Mouse (Mus musculus) MEL (cell line): ENCODE data around the gene Sh3rf1. TPM values are rescaled to one million over a fixed set of nuclear protein-coding genes. Genes with fewer than 3 reads are reported as not detected.

Source experiments
- DNase-seq: peaks from one replicate; pipeline ENCODE4 v3.0.0; 2011; ENCODE audit warnings: low read depth, low spot score
- H3K27ac ChIP-seq: 2 replicates; pipeline ENCODE4 v1.5.1; 2012; ENCODE audit warnings: low read depth, mild to moderate bottlenecking, control low read depth, low read length, moderate library complexity; ENCODE audit not compliant: control insufficient read depth
- H3K27me3 ChIP-seq, 2 experiments: fragments of 150-350 bp in 1 of 2; sonication (generic) in 1 of 2; 2 replicates each; pipeline ENCODE4 v1.6.1; 2012; ENCODE audit warnings: low read length in 2 of 2, mild to moderate bottlenecking in 2 of 2, improper control_type of control experiment in 1 of 2, moderate library complexity in 1 of 2; ENCODE audit not compliant: insufficient read depth in 2 of 2, control insufficient read depth in 1 of 2
- H3K36me3 ChIP-seq, 2 experiments: 2 replicates each; pipeline ENCODE4 v1.6.1; 2012 to 2014; ENCODE audit warnings: low read length in 2 of 2, improper control_type of control experiment in 1 of 2, inconsistent platforms in 1 of 2, mild to moderate bottlenecking in 1 of 2; ENCODE audit not compliant: insufficient read depth in 2 of 2, control insufficient read depth in 1 of 2
- H3K4me1 ChIP-seq, 2 experiments: fragments of 150-350 bp in 1 of 2; sonication (generic) in 1 of 2; 2 replicates each; pipeline ENCODE4 v1.6.1; 2012; ENCODE audit warnings: low read length in 2 of 2, improper control_type of control experiment in 1 of 2, mild to moderate bottlenecking in 1 of 2; ENCODE audit not compliant: insufficient read depth in 2 of 2, control insufficient read depth in 1 of 2
- H3K4me3 ChIP-seq, 2 experiments: fragments of 150-350 bp in 1 of 2; sonication (generic) in 1 of 2; 2 replicates each; pipeline ENCODE4 v1.5.1; 2012; ENCODE audit warnings: low read depth in 2 of 2, low read length in 2 of 2, mild to moderate bottlenecking in 2 of 2, moderate library complexity in 2 of 2, control low read depth in 1 of 2, improper control_type of control experiment in 1 of 2; ENCODE audit not compliant: control insufficient read depth in 1 of 2, insufficient read depth in 1 of 2
- H3K79me2 ChIP-seq: 2 replicates; pipeline ENCODE4 v1.6.1; 2012; ENCODE audit warnings: mild to moderate bottlenecking, low read length, moderate library complexity; ENCODE audit not compliant: control insufficient read depth, poor library complexity, insufficient read depth
- H3K9ac ChIP-seq: 2 replicates; pipeline ENCODE4 v1.6.1; 2012; ENCODE audit warnings: low read depth, mild to moderate bottlenecking, control low read depth, low read length, moderate library complexity; ENCODE audit not compliant: control insufficient read depth, poor library complexity, severe bottlenecking
- H3K9me3 ChIP-seq: fragments of 150-350 bp; sonication (generic); replicated peaks from 2 replicates; pipeline ENCODE4 v1.6.1; 2012; ENCODE audit warnings: mild to moderate bottlenecking, low read length, improper control_type of control experiment, moderate library complexity; ENCODE audit not compliant: insufficient read depth
- CHD1 ChIP-seq: IDR thresholded peaks from 2 replicates; pipeline ENCODE4 v1.6.1; 2012; ENCODE audit warnings: low read depth, mild to moderate bottlenecking, inconsistent platforms, low read length, improper control_type of control experiment
- CHD2 ChIP-seq: IDR thresholded peaks from 2 replicates; pipeline ENCODE4 v1.6.1; 2011; ENCODE audit warnings: low read length, improper control_type of control experiment
- E2F4 ChIP-seq: IDR thresholded peaks from 2 replicates; pipeline ENCODE4 v1.6.1; 2011; ENCODE audit warnings: low read depth, low read length, improper control_type of control experiment, borderline replicate concordance
- ELF1 ChIP-seq: IDR thresholded peaks from 2 replicates; pipeline ENCODE4 v1.6.1; 2014; ENCODE audit warnings: low read depth, mild to moderate bottlenecking, inconsistent platforms, low read length, improper control_type of control experiment, moderate library complexity
- ETS1 ChIP-seq: IDR thresholded peaks from 2 replicates; pipeline ENCODE4 v1.6.1; 2012; ENCODE audit warnings: low read depth, mild to moderate bottlenecking, inconsistent platforms, low read length, improper control_type of control experiment, moderate library complexity
- GABPA ChIP-seq: IDR thresholded peaks from 2 replicates; pipeline ENCODE4 v1.6.1; 2012; ENCODE audit warnings: low read depth, mild to moderate bottlenecking, inconsistent platforms, low read length, improper control_type of control experiment, moderate library complexity
- HCFC1 ChIP-seq: IDR thresholded peaks from 2 replicates; pipeline ENCODE4 v1.6.1; 2012; ENCODE audit warnings: low read depth, mild to moderate bottlenecking, inconsistent platforms, low read length, improper control_type of control experiment, moderate library complexity
- JUND ChIP-seq: IDR thresholded peaks from 2 replicates; pipeline ENCODE4 v1.6.1; 2011; ENCODE audit warnings: low read depth, mild to moderate bottlenecking, improper control_type of control experiment, low read length
- KAT2A ChIP-seq: conservative IDR thresholded peaks from 2 replicates; pipeline ENCODE4 v1.6.1; 2012; ENCODE audit warnings: low read depth, low read length, improper control_type of control experiment, inconsistent platforms
- MEF2A ChIP-seq: IDR thresholded peaks from 2 replicates; pipeline ENCODE4 v1.6.1; 2014; ENCODE audit warnings: low read depth, mild to moderate bottlenecking, inconsistent platforms, low read length, improper control_type of control experiment; ENCODE audit not compliant: poor library complexity, insufficient replicate concordance, severe bottlenecking; ENCODE audit errors: extremely low read depth
- MYB ChIP-seq: IDR thresholded peaks from 2 replicates; pipeline ENCODE4 v1.6.1; 2011; ENCODE audit warnings: mild to moderate bottlenecking, low read depth, low read length, improper control_type of control experiment
- POLR2AphosphoS5 ChIP-seq: IDR thresholded peaks from 2 replicates; pipeline ENCODE4 v1.6.1; 2012; ENCODE audit warnings: low read depth, borderline replicate concordance, mild to moderate bottlenecking, inconsistent platforms, low read length, moderate library complexity, mixed read lengths
- RCOR1 ChIP-seq: IDR thresholded peaks from 2 replicates; pipeline ENCODE4 v1.6.1; 2012; ENCODE audit warnings: low read depth, mild to moderate bottlenecking, inconsistent platforms, low read length, improper control_type of control experiment
- TAL1 ChIP-seq: IDR thresholded peaks from 2 replicates; pipeline ENCODE4 v1.6.1; 2012; ENCODE audit warnings: mild to moderate bottlenecking, inconsistent platforms, low read length, moderate library complexity, mixed read lengths
- TCF12 ChIP-seq: IDR thresholded peaks from 2 replicates; pipeline ENCODE4 v1.6.1; 2014; ENCODE audit warnings: low read depth, mild to moderate bottlenecking, inconsistent platforms, low read length, improper control_type of control experiment, moderate library complexity
- USF1 ChIP-seq: IDR thresholded peaks from 2 replicates; pipeline ENCODE4 v1.6.1; 2014; ENCODE audit warnings: low read depth, mild to moderate bottlenecking, inconsistent platforms, low read length, improper control_type of control experiment, moderate library complexity
- USF2 ChIP-seq, 2 experiments: IDR thresholded peaks; 2 replicates each; pipeline ENCODE4 v1.6.1; 2011 to 2012; ENCODE audit warnings: improper control_type of control experiment in 2 of 2, low read length in 2 of 2, borderline replicate concordance in 1 of 2, inconsistent platforms in 1 of 2, low read depth in 1 of 2, mild to moderate bottlenecking in 1 of 2; ENCODE audit not compliant: insufficient read depth in 1 of 2
- ZC3H11A ChIP-seq: IDR thresholded peaks from 2 replicates; pipeline ENCODE4 v1.6.1; 2012; ENCODE audit warnings: low read depth, mild to moderate bottlenecking, inconsistent platforms, low read length, improper control_type of control experiment
- ZKSCAN1 ChIP-seq: IDR thresholded peaks from 2 replicates; pipeline ENCODE4 v1.6.1; 2012; ENCODE audit warnings: low read depth, mild to moderate bottlenecking, inconsistent platforms, low read length, improper control_type of control experiment, moderate library complexity
- ZMIZ1 ChIP-seq: IDR thresholded peaks from 2 replicates; pipeline ENCODE4 v1.6.1; 2012; ENCODE audit warnings: low read depth, mild to moderate bottlenecking, inconsistent platforms, low read length, improper control_type of control experiment, moderate library complexity
- ZNF384 ChIP-seq: IDR thresholded peaks from 2 replicates; pipeline ENCODE4 v1.6.1; 2012; ENCODE audit warnings: low read depth, mild to moderate bottlenecking, inconsistent platforms, low read length, improper control_type of control experiment
- polyA plus RNA-seq, 2 experiments: library from polyadenylated mRNA; stranded (reverse) in 1 of 2; unstranded in 1 of 2; fragments of >175 nt in 1 of 2; fragments of >200 nt in 1 of 2; gene quantifications; 2 replicates each; pipeline versions ENCODE4 v1.2.1 to v1.2.4; 2012; ENCODE audit warnings: low replicate concordance in 2 of 2, low read depth in 1 of 2; ENCODE audit not compliant: insufficient read length in 2 of 2, insufficient read depth in 1 of 2, missing spikeins in 1 of 2
- total RNA-seq: library from RNA; depleted of rRNA; stranded (reverse); fragments of 300-350 nt; gene quantifications from 2 replicates; pipeline ENCODE4 v1.2.3, GENCODE M21; 2012

The Sh3rf1 gene
- total and polyA plus RNA-seq, 3 experiments = 1.5 to 5.9 TPM; not detected in 1

GRCm38 (mm10) chr8:61387501-61387963 is 163.9 kb downstream of the Sh3rf1 start:
- Histone ChIP-seq H3K36me3 (no peaks in the 10 kb centered on the region), H3K9ac (no peak overlapping the region), H3K4me3 (no peak overlapping the region), H3K27ac (no peak overlapping the region), H3K4me1 (peaks cover 0 to 9% of the 10 kb centered on the region in 2 experiments; a peak in 1 of 4 replicates), H3K9me3 (no peaks in the 10 kb centered on the region), H3K27me3 (no peaks in the 10 kb centered on the region), H3K79me2 (no peaks in the 10 kb centered on the region)
- no peak for TF ChIP-seq POLR2AphosphoS5
- 0 out of 2 replicates have a peak, but pooled peaks have one; percentile 14 for TF ChIP-seq USF1
- no peak for TF ChIP-seq E2F4
- no peak for TF ChIP-seq KAT2A
- no peak for TF ChIP-seq ZC3H11A
- no peak for DNase-seq

DNA sequence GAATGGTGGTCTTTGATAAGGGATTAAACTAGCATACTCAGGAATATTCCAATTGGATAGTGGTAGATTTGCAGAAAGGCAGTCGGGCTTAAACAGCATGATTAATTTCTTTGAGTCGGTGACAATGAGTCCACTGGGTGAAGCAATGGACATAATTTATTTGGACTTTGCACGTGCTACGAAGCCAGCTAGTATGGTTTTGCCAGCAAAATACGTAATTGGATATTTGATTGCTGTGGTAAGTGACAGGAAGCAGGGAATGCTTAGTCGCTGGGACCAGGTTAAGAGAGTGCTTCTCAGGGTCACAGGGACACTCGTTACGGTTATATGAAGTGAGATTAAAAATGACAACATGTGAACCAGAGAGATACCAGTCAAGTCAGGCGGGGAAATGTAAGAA is 164.7 kb downstream of the Sh3rf1 start:
- H3K36me3 ChIP-seq = no peaks in the 10 kb centered on the region
- H3K79me2 ChIP-seq = no peaks in the 10 kb centered on the region
- DNase-seq = no peak
- no peak overlapping the region for H3K4me3 ChIP-seq
- no peaks in the 10 kb centered on the region for H3K27me3 ChIP-seq
- no peak overlapping the region for H3K27ac ChIP-seq
- no peak overlapping the region for H3K9ac ChIP-seq
- H3K4me1 ChIP-seq = peaks cover 0 to 12% of the 10 kb centered on the region in 2 experiments; a peak in 2 of 4 replicates
- TF ChIP-seq ETS1 (no peak), HCFC1 (no peak), RCOR1 (no peak), ZC3H11A (no peak), CHD2 (no peak), ZMIZ1 (no peak), ZNF384 (no peak), GABPA (no peak), ZKSCAN1 (no peak), JUND (no peak), TCF12 (no peak), TAL1 (no peak), ELF1 (no peak), CHD1 (no peak), MYB (no peak), MEF2A (no peak), USF2 (IDR thresholded peaks at IDR 0.05; ENCODE audit: borderline replicate concordance in 1 of 2, insufficient read depth in 1 of 2, low read depth in 1 of 2, low read length in 2 of 2) (no peak)
- H3K9me3 ChIP-seq = no peaks in the 10 kb centered on the region
